Mouse (Mus musculus): ENCODE data around the gene Macf1.
"Not testable (repeated sequence)": the region's sequence is repeated elsewhere in the genome, so short reads cannot be mapped to it uniquely, and the experiment has no call there.

Gene Macf1

DNA sequence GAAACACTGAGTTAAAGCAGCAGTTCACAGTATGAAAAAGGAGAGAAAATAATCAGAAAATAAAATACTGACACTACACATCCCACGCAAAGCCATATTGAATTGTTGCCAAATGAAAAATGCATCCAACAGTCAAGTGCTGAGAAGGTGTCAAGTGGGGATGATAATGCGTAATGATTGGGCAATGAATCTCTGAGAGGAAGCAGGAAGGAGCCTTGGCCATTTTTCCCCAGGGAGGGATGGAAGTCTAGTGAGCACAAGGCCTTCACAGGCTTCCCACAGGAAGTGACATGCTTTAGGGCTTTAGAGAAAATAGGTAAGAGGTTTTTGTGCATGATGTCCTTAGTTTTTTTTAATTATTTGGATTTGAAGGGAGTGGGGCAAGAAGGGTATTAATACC lies 237.9 kb downstream of the Macf1 start:
- not testable (repeated sequence) for DNase-seq (ENCODE audit: low spot score)

DNA sequence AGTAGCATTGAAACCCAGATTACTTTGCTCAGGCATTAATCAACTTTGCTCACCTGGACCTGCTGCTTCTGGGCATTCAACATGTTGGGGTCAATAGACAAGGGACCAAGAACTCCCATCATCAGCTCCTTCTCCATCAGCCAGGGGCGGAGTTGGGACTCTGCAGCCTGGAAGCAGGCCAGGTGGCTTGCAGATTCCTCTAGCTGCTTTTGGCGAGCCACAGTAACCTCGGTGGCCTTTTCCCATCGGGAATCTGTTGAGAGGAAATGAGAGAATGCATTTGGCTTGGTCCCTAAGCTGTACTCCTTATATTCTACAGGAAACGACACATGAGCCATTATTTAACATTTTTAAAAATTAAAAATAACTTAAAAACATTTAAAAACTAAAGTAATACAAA lies 245.7 kb downstream of the Macf1 start:
- DNase-seq (ENCODE audit: low spot score): no peak

DNA sequence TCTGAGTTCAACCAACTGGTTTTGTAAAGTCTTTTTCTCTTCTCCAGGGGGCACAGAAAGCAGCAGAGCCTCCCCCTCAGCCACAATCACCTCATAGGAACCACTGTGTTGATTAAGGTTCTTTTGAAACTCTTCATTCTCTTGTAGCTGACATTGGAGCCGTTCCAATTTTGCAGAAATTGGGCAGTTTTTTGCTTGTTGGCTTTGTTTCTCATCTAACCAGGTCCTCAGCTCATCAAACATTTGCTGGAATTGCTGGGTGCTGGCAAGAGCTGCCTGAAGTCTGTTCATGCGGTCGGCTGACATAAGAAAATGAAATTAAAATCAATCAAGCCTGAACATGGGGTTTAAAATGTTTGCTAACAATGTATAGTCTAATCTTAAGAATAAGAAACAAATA lies 251.0 kb downstream of the Macf1 start:
- DNase-seq (ENCODE audit: low spot score): no peak

DNA sequence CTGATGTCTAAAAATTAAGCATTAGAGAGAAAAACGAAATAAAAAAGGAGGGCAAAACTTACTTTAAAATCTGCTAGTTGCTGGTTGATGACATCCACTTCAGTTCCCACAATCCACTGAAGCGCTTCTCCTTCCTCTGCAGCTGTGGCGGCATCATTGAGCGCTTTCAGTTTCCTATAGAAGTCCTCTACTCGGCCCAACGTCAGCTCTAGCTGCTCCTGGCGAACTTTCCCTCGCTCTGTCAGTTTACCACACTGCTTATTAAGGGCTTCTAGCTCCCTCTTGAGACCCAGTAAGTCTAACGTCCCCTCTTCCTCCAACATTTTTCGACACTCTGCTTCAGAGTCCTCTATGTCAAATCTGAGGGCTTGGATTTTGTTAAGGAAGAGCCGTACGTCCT lies 252.2 kb downstream of the Macf1 start:
- DNase-seq (ENCODE audit: low spot score): no peak

DNA sequence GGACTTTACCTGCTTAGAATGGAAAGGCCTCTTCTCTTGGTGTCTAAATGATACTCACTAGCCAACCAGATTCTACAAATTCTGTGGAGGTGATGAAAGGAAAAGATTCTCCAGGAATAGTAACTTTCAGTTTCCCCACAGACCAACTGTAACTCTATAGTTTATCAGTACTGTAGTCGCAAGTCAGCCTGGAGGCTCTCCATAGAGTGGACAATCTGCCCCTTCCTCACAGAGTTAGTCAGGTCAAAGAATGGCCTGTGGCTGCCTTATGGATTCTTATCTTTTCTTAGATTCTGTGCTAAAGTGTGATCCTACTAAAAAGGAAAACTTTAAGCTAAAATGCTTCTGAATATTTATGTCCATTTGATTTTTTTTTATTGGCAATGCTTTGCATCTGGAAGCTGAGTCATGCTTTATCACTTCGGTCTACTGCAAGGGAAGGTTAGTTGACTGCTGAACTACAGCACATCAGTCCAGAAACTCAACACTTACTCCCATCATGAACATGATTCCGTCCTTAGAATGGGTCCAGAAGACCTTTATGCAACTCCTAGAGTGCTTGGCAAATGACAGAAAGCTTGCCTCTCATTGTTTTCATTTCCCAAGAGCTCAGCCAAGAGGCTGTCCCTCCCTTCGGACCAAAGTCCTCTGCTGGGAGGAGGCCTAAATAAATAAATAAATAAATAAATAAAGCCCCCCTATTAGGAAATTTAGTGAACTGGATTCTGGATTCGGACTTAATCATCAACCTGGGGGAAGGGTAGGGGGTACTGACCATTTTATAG lies 256.1 kb downstream of the Macf1 start:
- DNase-seq (ENCODE audit: low spot score): no peak

DNA sequence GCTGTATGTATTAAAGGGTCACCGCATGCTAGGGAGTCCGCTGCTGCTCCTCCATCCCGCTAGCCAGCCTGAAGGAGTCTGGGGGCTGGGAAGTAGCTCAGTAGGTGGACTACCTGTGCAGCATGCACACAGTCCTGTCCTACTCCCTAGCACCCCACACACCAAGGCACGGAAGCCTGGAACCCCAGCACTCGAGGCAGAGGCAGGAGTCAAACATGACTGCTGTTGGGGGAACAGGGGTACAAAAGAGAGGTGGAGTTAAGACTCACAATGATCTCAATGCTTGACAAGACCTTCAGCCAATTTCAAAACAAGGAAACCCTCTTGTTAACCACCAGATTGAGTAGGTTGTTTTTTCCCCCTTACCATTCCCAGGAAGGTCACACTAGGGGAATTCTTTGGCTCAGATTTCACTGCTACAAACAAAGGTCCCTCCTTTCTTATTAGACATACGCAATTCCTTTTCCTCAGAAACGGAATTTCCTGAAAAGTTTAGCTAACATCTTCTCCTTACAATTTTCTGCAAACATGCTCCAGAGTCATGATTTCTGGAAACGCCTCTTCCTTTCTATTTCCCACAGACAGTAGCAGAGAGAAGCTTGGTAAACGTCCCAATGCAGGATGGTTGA lies 256.8 kb downstream of the Macf1 start:
- DNase-seq (ENCODE audit: low spot score): no peak

DNA sequence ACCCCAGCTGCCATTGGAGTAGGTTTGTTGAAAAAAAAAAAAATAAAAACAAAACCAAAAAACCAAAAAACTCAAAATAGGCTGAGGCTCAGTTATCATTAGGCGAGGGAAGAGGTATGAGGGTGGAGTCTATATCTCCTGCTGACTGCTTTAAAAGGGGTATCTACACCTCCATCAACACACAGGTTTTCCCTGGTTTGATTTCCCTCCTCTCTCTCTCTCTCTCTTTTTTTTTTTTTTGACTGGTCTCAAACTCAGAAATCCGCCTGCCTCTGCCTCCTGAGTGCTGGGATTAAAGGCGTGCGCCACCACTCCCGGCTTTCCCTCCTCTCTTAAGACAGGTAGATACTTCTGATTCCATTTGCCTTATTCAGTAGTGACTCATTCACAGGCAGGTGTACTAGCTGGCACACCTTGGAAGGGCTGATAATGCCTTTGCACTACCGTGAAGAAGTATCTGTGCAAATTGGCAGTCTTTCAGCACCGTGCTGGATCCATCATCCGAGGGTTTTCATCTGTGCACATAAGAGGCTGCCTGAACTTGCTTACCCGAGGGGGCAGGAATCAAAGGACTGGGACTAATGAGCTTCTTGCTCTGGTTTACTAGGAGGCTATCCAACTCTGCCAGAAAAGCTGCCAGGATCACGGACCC lies 257.6 kb downstream of the Macf1 start:
- DNase-seq (ENCODE audit: low spot score): no peak

DNA sequence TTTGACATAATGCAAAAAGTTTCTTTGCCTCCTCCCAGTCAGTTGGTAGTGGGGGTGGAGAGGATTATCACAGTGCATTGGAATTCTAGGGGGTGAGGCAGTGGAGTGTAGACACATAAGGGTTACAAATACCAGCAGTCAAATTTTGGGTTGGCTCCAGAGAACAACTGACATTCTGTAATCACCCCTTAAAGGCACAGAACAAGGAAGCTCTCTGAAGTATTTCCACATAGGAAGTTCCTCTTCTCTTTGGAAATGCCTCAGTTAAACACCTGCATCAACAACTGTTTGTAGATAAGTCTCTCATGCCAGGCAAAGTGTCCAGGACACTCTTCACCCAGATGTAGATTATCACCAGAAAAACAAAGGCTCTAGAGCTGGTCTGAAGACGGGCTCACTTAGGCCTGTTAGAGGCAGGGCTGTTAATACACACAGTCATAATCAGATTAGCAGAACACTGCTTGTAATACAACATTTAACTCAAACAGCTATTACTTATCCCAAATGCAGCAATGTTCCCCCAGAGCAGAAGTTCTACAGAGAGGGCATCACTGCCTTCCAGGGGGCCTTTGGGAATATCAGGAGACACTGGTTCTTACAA lies 258.4 kb downstream of the Macf1 start:
- no peak for DNase-seq (ENCODE audit: low spot score)

DNA sequence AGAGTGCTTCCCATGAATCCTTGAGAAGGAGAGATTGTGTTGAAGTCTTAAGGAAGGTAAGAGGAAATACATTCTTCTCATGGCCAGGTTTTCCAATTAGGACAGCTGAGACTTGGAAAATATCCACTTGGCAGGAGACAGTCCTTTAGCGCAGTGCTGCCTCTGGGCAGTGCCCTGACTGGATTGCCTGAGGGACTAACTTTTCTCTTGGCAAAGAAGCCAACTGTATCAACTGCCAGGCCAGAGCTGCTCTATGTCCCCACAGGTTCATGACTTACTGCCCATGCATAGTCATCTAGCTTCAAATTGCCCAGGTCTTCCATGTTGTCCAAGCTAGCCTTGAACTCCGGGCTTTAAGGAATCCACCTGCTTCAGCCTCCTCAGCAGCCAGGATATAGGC lies 260.1 kb downstream of the Macf1 start:
- DNase-seq (ENCODE audit: low spot score): no peak

DNA sequence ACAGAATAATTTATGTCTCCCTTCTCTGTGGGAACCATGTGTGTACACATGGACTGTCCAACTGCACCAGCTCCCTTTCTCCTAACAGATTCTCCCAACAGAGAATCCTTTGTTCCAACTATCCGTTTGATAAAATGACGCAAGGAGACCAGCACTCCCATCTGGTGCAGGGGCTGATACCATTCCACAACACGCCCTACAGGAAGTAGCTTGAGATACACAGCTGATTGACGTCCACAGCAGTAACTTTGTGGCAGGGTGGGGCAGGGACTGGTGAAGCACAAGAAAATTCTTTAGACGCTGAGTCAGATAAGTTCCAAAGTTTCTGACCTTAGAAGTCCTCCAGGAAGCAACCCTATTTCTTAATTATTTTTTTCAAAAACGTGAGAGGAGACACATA lies 261.3 kb downstream of the Macf1 start:
- no peak for DNase-seq (ENCODE audit: low spot score)

DNA sequence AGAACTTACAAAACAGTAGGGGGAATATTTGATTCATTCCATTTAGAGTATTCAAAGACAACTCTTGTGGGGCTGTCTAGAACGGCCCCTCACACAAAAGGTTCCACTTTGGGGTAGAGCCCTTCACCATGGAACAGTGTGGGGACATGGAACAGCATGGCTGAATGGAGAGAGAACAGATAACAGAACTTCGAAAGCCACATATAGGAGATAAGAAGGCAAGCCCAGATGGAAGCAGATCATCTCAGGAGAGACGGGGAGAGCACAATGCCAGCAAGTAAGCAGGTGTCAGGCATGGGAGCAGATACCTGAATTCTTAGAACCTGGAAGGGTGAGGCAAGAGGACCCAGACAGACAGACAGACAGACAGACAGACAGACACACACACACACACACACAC lies 266.1 kb downstream of the Macf1 start:
- no peak for DNase-seq (ENCODE audit: low spot score)

DNA sequence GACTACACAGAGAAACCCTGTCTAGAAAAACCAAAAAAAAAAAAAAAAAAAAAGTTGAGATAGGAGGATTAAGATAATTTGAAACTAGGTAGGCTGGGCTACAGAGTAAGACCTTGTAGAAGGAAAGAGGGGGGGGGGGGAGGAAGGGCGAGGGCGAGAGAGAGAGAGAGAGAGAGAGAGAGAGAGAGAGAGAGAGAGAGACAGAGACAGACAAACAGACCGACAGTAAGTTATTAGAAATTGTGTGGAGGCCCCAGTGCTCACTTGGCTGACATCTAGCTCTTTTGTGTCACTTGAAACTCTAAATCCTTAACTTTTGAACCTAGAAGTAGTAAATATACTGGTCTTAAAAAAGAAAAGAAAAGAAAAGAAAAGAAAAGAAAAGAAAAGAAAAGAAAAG lies 266.7 kb downstream of the Macf1 start:
- no peak for DNase-seq (ENCODE audit: low spot score)

DNA sequence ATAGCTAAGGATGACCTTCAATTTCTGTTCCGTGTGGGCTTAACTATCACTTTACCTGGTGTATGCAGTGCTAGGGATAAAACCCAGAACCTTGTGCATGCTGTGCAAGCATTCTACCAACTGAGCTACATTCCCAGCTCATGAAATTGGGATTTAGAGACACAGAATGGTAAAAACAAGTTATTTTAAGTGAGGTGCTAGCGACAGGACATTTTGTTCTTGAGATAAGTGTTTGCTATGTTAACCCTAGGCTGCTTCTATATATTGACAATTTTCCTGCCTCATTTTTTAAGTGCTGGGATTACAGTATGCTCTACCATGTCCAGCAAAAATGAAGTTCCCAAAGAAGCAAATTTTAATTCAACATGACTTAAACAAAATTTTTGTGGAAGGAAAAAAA lies 267.3 kb downstream of the Macf1 start:
- no peak for DNase-seq (ENCODE audit: low spot score)

DNA sequence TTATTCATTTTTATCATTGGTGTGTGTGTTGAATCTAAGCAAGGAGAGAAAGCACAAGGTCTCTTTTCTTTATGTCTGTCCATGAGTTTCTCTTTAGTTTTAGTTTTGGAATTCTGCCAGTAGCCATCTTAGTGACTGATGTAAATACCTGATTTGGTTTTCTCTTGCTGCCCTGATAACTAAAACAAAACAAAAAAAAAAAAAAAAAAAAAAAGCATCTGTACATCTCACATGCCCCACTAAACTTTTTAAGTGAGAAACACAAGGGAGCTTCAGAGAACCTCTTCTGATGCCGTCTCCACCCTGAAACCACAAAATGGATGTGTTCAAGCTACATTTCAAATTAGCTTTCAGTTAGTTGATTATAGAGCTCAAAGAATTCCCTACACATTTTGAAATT lies 268.6 kb downstream of the Macf1 start:
- no peak for DNase-seq (ENCODE audit: low spot score)

DNA sequence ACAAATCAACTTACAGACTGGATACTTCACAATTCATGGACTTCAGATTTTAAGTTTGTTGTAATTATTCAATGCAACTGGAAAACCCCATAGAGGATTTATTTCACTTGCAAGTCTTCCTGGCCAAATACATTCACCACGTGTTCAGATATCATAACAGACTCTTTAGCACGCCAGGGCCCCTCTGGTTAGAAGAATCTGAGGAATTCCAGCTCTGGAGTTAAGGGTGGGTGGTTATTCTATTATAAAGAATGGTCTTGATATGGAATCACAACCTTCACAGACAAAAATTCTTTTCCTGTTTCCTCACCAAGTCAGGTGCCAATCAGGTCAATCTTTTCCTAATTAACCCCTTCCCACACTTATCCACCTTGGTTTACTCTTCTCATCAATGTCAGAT lies 270.3 kb downstream of the Macf1 start:
- DNase-seq (ENCODE audit: low spot score): no peak

DNA sequence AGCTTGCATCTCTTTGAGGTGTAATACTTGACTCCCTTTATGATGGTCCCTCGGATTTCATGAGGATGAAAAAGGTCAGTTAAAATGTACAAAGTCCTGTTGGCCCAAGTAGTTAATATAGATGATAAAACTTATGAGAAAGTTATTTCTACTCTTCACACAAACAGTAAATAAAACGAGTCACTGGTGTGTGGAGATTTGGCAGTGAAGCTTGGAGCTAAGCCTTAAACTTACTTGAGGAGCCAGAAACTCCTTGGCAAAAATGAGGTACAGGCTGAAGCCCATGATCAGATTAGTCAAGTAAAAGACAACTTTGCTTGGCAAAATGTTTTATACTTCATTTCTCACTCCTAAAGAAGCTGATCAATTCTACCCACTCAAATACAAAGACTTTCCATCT lies 271.2 kb downstream of the Macf1 start:
- DNase-seq (ENCODE audit: low spot score): no peak

DNA sequence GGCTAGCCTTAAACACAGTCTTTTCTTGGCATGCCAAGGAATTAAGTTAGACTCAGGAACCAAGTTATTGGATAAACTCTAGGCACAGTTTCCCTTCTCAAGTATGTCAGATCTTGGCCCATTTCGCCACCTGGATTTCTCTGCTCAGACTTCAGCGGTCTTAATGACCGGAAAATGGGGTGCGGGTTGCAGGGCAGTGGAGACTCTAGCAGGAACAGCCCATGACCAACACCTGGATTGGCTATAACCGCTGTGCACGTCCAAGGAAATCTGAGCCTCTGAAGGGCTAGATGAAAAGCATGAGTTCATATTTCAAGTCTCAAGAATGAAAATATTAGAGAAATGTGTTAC lies 271.7 kb downstream of the Macf1 start:
- no peak for DNase-seq (ENCODE audit: low spot score)

DNA sequence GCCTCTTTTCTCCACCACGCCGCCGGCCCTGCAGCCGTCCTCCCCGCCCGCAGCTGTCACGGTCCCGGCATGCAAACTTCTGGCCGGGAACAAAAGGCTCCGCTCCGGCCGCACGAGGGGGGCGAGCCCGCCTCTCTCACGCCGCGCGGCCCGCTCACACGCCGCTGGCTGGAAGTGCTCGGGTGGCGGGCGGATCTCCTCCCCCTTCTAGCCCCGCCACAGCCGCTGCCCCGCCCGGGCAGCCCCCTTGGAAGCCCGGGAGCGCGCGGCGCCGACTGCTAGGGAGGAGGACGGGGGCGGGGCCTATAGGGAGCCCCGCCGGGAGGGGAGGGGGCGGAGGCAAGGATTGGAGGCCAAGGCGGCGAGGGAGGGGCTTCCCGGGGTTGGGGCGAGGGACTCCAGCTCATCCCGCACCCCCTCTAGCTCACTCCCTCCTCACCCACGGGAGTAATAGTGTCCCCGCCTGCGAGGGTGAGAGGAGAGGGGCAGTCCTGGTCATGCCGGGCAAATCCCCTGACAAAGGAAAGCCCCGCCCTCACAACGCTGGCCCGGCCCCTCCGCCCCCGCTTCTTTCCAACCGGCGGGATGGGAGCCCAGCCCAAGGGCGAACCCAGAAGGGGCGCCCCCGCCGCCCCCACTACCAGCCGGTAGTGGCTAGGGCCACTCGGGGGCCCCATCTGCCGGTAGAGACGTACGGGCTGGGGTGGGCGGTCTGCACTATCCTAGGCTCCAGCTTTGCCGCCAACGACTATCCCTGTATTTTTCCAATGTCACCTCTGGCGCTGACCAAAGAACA lies 272.2 kb downstream of the Macf1 start:
- peak; percentile 77 for DNase-seq (ENCODE audit: low spot score)

DNA sequence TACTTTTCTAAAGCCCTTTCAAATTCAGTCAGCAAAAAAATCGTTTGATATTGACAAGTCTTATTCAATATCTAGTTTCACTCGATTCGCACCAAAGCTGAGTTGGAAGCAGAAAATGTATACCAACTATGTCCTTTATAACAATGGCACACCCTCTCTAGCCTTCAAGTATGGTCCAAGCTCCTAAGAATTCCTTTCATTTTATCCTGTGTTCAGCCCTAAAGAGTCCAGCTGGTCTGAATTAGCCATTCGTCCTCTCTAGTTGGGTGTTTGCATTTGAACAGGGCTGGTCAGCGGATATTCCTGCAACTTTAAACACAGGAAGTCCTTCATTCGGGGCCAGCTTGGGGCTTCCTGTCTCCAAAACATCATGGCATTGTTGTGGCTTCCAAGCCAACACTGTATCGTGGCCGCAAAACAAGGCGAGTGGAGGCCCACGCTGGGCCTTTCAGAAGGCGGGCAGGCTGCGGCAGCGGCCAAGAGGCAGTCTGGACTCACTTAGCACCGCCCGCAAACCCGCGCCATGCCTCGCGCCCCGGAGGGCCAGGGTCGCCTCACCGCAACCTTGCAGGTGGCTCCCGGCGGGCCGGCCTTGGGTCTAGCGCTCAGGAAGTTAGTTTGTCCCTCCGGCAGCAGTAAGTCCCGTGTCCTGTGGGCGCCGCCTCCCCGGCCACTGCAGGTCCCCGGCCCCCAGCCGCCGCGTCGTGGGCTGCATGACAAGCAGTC lies 273.0 kb downstream of the Macf1 start:
- DNase-seq (ENCODE audit: low spot score): peak; percentile 49

DNA sequence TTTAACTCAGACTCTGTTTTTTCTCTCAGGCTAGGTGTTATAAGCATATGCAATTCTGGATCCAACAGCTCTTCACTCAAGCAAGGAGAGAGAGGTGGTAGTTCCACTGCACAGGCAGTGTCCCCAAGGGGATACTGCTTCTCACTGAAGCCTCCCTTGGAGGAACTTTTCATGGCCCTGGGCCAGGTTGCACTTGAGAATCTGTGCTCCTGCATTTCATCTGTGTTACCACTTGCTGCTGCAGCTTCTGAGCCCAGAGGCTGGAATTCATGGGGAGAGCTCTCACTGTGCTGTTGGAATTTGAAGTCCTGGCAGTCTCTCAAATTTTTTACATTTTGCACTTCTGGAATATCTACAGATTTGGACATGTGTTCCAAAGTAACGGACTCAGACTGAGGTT lies 274.4 kb downstream of the Macf1 start:
- no peak for DNase-seq (ENCODE audit: low spot score)

DNA sequence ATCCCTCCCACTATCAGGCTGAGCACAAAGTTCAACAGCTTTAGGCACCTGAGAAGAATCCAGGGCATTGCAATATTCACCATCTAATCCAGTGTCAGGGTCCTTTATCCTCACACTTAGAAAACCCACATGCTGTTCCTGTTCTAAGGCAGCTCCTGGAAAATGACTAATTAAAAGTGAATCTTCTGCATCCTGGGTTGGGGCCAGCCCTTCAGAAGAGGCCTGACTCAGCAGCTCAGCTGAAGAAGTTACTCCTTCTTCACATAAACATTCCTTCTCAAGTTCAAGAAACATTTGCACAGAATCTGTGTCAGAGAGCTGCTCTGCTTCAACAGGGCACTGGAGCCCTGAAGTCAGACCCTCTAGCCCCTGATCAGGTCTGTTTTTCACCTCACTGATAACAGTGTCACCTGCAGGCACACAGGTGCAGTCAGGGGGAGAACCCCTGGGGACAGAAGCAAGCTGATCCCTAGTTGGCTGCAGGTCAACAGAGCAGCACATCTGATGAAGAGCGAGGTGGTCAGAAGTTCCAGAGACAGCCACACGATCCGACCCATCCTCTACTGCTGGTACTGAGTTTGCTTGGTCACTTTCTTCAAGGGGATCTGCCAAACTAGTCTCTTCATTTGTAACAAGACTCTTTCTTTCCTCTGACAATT lies 275.0 kb downstream of the Macf1 start:
- DNase-seq (ENCODE audit: low spot score): no peak

Data from layer of hippocampus, adult 11-12 months (tissue).